Mouse (Mus musculus): ENCODE results near the gene Gm16181. TPM values are rescaled to one million over a fixed set of nuclear protein-coding genes. Genes with fewer than 3 reads are reported as not detected.

Gene Gm16181
- polyA plus RNA-seq, 1 experiment from 2014 or later = 0.41 TPM

- 0 out of 2 replicates have a peak, but pooled peaks have one; percentile 17 for ATAC-seq (replicated peaks; ENCODE audit: extremely low read depth, insufficient read depth, low FRiP score)
- no peaks in the 10 kb centered on the region for H3K9me3 ChIP-seq (replicated peaks; ENCODE audit: control insufficient read depth, low read length)
- 44% methylated on average over 28 of the region's 28 CpGs for WGBS
These were observed 26.5 kb upstream of the Gm16181 start, which contains the start of gene Ltb for GRCm38 (mm10) chr17:35193881-35194843. Ltb (plus strand) TSS chr17:35194439.

GRCm38 (mm10) chr17:35194844-35195630, 25.6 kb upstream of the Gm16181 start:
- no peak for ATAC-seq (replicated peaks; ENCODE audit: extremely low read depth, insufficient read depth, low FRiP score)
- peak overlapping the region; percentile 86 for H3K4me2 ChIP-seq (ENCODE audit: low read depth, low read length)
- H3K27ac ChIP-seq (ENCODE audit: low read length) = peak overlapping the region; percentile 25; the same call in 1 of the 2 replicates
- H3K36me3 ChIP-seq (ENCODE audit: control insufficient read depth, insufficient read depth) = no peaks in the 10 kb centered on the region
- H3K27me3 ChIP-seq (ENCODE audit: control insufficient read depth, insufficient read depth, low read length) = peaks cover 23% of the 10 kb centered on the region
- H3K9me3 ChIP-seq (replicated peaks; ENCODE audit: control insufficient read depth, low read length) = no peaks in the 10 kb centered on the region
- H3K4me1 ChIP-seq (ENCODE audit: control insufficient read depth, insufficient read depth, low read length) = peaks cover 10% of the 10 kb centered on the region
- 32% methylated on average over 19 of the region's 19 CpGs for WGBS
- peak overlapping the region; percentile 61 for H3K4me3 ChIP-seq (ENCODE audit: low read length)
- H3K9ac ChIP-seq (ENCODE audit: low read length) = peak overlapping the region; percentile 70

More at GRCm38 (mm10) chr17:35193881-35194843, 26.5 kb upstream of the Gm16181 start, which contains the start of gene Ltb:
- H3K4me3 ChIP-seq (ENCODE audit: low read length) = peak within 1 kb of the TSS; percentile 61
- peak within 1 kb of the TSS; percentile 52; the same call in 1 of the 2 replicates for H3K27ac ChIP-seq (ENCODE audit: low read length)
- H3K9ac ChIP-seq (ENCODE audit: low read length) = peak within 1 kb of the TSS; percentile 70
- peaks cover 10% of the 10 kb centered on the region for H3K4me1 ChIP-seq (ENCODE audit: control insufficient read depth, insufficient read depth, low read length)
- peak within 1 kb of the TSS; percentile 86 for H3K4me2 ChIP-seq (ENCODE audit: low read depth, low read length)
- H3K36me3 ChIP-seq (ENCODE audit: control insufficient read depth, insufficient read depth) = no peaks in the 10 kb centered on the region
- peaks cover 22% of the 10 kb centered on the region for H3K27me3 ChIP-seq (ENCODE audit: control insufficient read depth, insufficient read depth, low read length)

DNA sequence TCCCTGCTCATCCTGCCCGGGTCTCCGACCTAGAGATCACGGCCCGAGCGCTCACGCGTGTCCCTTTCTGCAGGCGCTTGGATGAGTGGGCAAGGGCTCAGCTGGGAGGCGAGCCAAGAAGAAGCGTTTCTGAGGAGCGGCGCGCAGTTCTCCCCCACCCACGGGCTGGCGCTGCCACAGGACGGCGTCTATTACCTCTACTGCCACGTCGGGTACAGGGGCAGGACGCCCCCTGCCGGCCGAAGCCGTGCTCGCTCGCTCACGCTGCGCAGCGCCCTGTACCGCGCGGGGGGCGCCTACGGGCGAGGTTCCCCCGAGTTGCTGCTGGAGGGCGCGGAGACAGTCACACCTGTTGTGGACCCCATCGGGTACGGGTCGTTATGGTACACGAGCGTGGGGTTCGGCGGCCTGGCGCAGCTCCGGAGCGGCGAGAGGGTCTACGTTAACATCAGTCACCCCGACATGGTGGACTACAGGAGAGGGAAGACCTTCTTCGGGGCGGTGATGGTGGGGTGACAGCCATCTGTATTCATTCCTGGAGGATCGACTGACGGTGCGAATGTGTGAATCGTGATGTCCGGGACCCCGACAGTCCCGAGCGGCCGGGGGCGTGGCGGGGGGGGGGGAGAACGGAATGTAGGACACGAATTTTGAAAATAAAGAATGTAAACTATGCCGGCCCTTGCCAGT, 24.9 kb upstream of the Gm16181 start:
- H3K4me1 ChIP-seq (ENCODE audit: control insufficient read depth, insufficient read depth, low read length) = peaks cover 10% of the 10 kb centered on the region
- H3K4me3 ChIP-seq (ENCODE audit: low read length) = peak overlapping the region; percentile 61
- H3K4me2 ChIP-seq (ENCODE audit: low read depth, low read length) = peak overlapping the region; percentile 86
- H3K9me3 ChIP-seq (replicated peaks; ENCODE audit: control insufficient read depth, low read length) = no peaks in the 10 kb centered on the region
- no peak overlapping the region for H3K27ac ChIP-seq (ENCODE audit: low read length)
- 1% methylated on average over 66 of the region's 66 CpGs for WGBS
- peak; percentile 80 for ATAC-seq (replicated peaks; ENCODE audit: extremely low read depth, insufficient read depth, low FRiP score)
- peak overlapping the region; percentile 70 for H3K9ac ChIP-seq (ENCODE audit: low read length)
- H3K27me3 ChIP-seq (ENCODE audit: control insufficient read depth, insufficient read depth, low read length) = peaks cover 28% of the 10 kb centered on the region
- no peaks in the 10 kb centered on the region for H3K36me3 ChIP-seq (ENCODE audit: control insufficient read depth, insufficient read depth)

DNA sequence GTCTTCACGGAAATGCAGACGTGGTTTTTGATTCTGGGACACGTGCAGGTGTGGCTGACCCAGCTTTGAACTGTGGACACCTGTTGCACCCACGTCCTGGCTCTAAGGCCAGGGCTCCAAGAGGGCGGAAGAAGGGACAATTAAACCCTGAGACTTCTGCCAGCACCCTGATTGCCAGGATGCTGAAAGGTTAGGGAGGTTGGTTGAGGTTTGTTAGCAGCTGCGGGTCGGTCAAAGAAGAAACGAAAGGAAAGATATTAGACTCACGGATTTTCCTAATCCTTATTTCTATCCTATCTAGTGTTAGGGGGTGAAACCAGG, 24.4 kb upstream of the Gm16181 start:
- H3K9ac ChIP-seq (ENCODE audit: low read length) = peak overlapping the region; percentile 70
- H3K4me3 ChIP-seq (ENCODE audit: low read length) = peak overlapping the region; percentile 61
- no peak overlapping the region for H3K27ac ChIP-seq (ENCODE audit: low read length)
- no peaks in the 10 kb centered on the region for H3K36me3 ChIP-seq (ENCODE audit: control insufficient read depth, insufficient read depth)
- H3K27me3 ChIP-seq (ENCODE audit: control insufficient read depth, insufficient read depth, low read length) = peaks cover 33% of the 10 kb centered on the region
- H3K9me3 ChIP-seq (replicated peaks; ENCODE audit: control insufficient read depth, low read length) = no peaks in the 10 kb centered on the region
- no peak for ATAC-seq (replicated peaks; ENCODE audit: extremely low read depth, insufficient read depth, low FRiP score)
- H3K4me1 ChIP-seq (ENCODE audit: control insufficient read depth, insufficient read depth, low read length) = peaks cover 10% of the 10 kb centered on the region
- H3K4me2 ChIP-seq (ENCODE audit: low read depth, low read length) = peak overlapping the region; percentile 86
- WGBS = 26% methylated on average over 9 of the region's 9 CpGs

DNA sequence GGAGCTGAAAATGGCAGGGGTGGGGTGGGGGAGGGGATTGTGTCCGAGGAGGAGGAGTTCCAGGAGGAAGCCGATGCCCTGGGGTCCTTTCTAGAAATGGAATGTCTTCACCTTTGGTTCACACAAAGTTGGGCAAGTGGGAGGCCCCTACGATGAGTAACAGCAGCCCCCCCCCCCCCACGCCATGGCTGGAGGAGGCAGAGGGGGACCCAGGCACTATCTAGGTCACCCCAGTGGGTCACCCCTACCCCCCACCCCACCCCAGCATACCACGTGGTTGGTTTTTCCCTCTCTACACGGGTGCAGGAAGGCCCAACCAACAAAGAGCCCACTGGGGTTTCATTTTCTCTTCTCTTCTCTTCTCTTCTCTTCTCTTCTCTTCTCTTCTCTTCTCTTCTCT, 23.5 kb upstream of the Gm16181 start:
- Histone ChIP-seq H3K36me3 (ENCODE audit: control insufficient read depth, insufficient read depth) (no peaks in the 10 kb centered on the region), H3K9ac (ENCODE audit: low read length) (no peak overlapping the region), H3K27ac (ENCODE audit: low read length) (no peak overlapping the region), H3K4me3 (ENCODE audit: low read length) (no peak overlapping the region), H3K4me1 (ENCODE audit: control insufficient read depth, insufficient read depth, low read length) (peaks cover 14% of the 10 kb centered on the region), H3K9me3 (replicated peaks; ENCODE audit: control insufficient read depth, low read length) (no peaks in the 10 kb centered on the region), H3K27me3 (ENCODE audit: control insufficient read depth, insufficient read depth, low read length) (peaks cover 39% of the 10 kb centered on the region), H3K4me2 (ENCODE audit: low read depth, low read length) (no peak overlapping the region)
- 50% methylated on average over 6 of the region's 6 CpGs for WGBS
- ATAC-seq (replicated peaks; ENCODE audit: extremely low read depth, insufficient read depth, low FRiP score) = no peak

- no peak overlapping the region for H3K9ac ChIP-seq (ENCODE audit: low read length)
- H3K27me3 ChIP-seq (ENCODE audit: control insufficient read depth, insufficient read depth, low read length) = peaks cover 42% of the 10 kb centered on the region
- no peak overlapping the region for H3K4me2 ChIP-seq (ENCODE audit: low read depth, low read length)
- no peaks in the 10 kb centered on the region for H3K36me3 ChIP-seq (ENCODE audit: control insufficient read depth, insufficient read depth)
- no peak overlapping the region for H3K4me3 ChIP-seq (ENCODE audit: low read length)
- H3K4me1 ChIP-seq (ENCODE audit: control insufficient read depth, insufficient read depth, low read length) = peaks cover 14% of the 10 kb centered on the region
- 60% methylated on average over 7 of the region's 7 CpGs for WGBS
- no peak for ATAC-seq (replicated peaks; ENCODE audit: extremely low read depth, insufficient read depth, low FRiP score)
- no peaks in the 10 kb centered on the region for H3K9me3 ChIP-seq (replicated peaks; ENCODE audit: control insufficient read depth, low read length)
- no peak overlapping the region for H3K27ac ChIP-seq (ENCODE audit: low read length)
These were observed 22.6 kb upstream of the Gm16181 start for GRCm38 (mm10) chr17:35198029-35198428.

- Histone ChIP-seq H3K9me3 (replicated peaks; ENCODE audit: control insufficient read depth, low read length) (no peaks in the 10 kb centered on the region), H3K9ac (ENCODE audit: low read length) (no peak overlapping the region), H3K4me3 (ENCODE audit: low read length) (no peak overlapping the region), H3K4me1 (ENCODE audit: control insufficient read depth, insufficient read depth, low read length) (peaks cover 14% of the 10 kb centered on the region), H3K36me3 (ENCODE audit: control insufficient read depth, insufficient read depth) (no peaks in the 10 kb centered on the region), H3K27ac (ENCODE audit: low read length) (no peak overlapping the region), H3K27me3 (ENCODE audit: control insufficient read depth, insufficient read depth, low read length) (peaks cover 46% of the 10 kb centered on the region), H3K4me2 (ENCODE audit: low read depth, low read length) (no peak overlapping the region)
- 38% methylated on average over 8 of the region's 8 CpGs for WGBS
- no peak for ATAC-seq (replicated peaks; ENCODE audit: extremely low read depth, insufficient read depth, low FRiP score)
These were observed 21.7 kb upstream of the Gm16181 start for GRCm38 (mm10) chr17:35198946-35199345.

- peaks cover 11% of the 10 kb centered on the region for H3K4me1 ChIP-seq (ENCODE audit: control insufficient read depth, insufficient read depth, low read length)
- H3K4me2 ChIP-seq (ENCODE audit: low read depth, low read length) = peak overlapping the region; percentile 42; the same call in 1 of the 2 replicates
- ATAC-seq (replicated peaks; ENCODE audit: extremely low read depth, insufficient read depth, low FRiP score) = no peak
- H3K9ac ChIP-seq (ENCODE audit: low read length) = no peak overlapping the region
- H3K27ac ChIP-seq (ENCODE audit: low read length) = no peak overlapping the region
- H3K27me3 ChIP-seq (ENCODE audit: control insufficient read depth, insufficient read depth, low read length) = peaks cover 47% of the 10 kb centered on the region
- H3K36me3 ChIP-seq (ENCODE audit: control insufficient read depth, insufficient read depth) = no peaks in the 10 kb centered on the region
- no peaks in the 10 kb centered on the region for H3K9me3 ChIP-seq (replicated peaks; ENCODE audit: control insufficient read depth, low read length)
- no peak overlapping the region; the same call in 1 of the 2 replicates for H3K4me3 ChIP-seq (ENCODE audit: low read length)
- WGBS = 71% methylated on average over 11 of the region's 11 CpGs
These were observed 20.2 kb upstream of the Gm16181 start for GRCm38 (mm10) chr17:35200398-35200797.
